Mouse (Mus musculus): Measurements from ENCODE around the gene Vamp8. TPM values are rescaled to one million over a fixed set of nuclear protein-coding genes. Genes with fewer than 3 reads are reported as not detected.
A peak's percentile ranks its signal among the peaks of the same experiment; 100 is the strongest.

The Vamp8 gene
- polyA plus RNA-seq, 1 experiment from 2014 or later: 244 TPM

- H3K4me1 ChIP-seq (ENCODE audit: control insufficient read depth, insufficient read depth, low read length): no peaks in the 10 kb centered on the region
- no peak for ATAC-seq (ENCODE audit: insufficient read depth, low FRiP score)
- no peaks in the 10 kb centered on the region for H3K9me3 ChIP-seq (replicated peaks; ENCODE audit: control insufficient read depth, low read length)
- H3K9ac ChIP-seq (ENCODE audit: low read length): no peak overlapping the region
- no peak overlapping the region for H3K4me2 ChIP-seq (ENCODE audit: low read depth, low read length)
- 91% methylated on average over 11 of the region's 11 CpGs for WGBS
- H3K27me3 ChIP-seq (ENCODE audit: control insufficient read depth, insufficient read depth, low read length): no peaks in the 10 kb centered on the region
- H3K4me3 ChIP-seq (replicated peaks; ENCODE audit: low read length): no peak overlapping the region
- peaks cover 28% of the 10 kb centered on the region for H3K36me3 ChIP-seq (ENCODE audit: control insufficient read depth, insufficient read depth, low read length)
- H3K27ac ChIP-seq (ENCODE audit: low read length): no peak overlapping the region
Observed at GRCm38 (mm10) chr6:72425646-72426045, 35.1 kb upstream of the Vamp8 start.

- H3K27me3 ChIP-seq (ENCODE audit: control insufficient read depth, insufficient read depth, low read length): no peaks in the 10 kb centered on the region
- ATAC-seq (ENCODE audit: insufficient read depth, low FRiP score): no peak
- H3K4me3 ChIP-seq (replicated peaks; ENCODE audit: low read length): no peak overlapping the region
- peaks cover 29% of the 10 kb centered on the region for H3K36me3 ChIP-seq (ENCODE audit: control insufficient read depth, insufficient read depth, low read length)
- peaks cover 5% of the 10 kb centered on the region for H3K4me1 ChIP-seq (ENCODE audit: control insufficient read depth, insufficient read depth, low read length)
- H3K27ac ChIP-seq (ENCODE audit: low read length): no peak overlapping the region
- no peak overlapping the region for H3K9ac ChIP-seq (ENCODE audit: low read length)
- no peak overlapping the region for H3K4me2 ChIP-seq (ENCODE audit: low read depth, low read length)
- H3K9me3 ChIP-seq (replicated peaks; ENCODE audit: control insufficient read depth, low read length): no peaks in the 10 kb centered on the region
- WGBS: 85% methylated on average over 10 of the region's 10 CpGs
Observed at GRCm38 (mm10) chr6:72420901-72421300, 30.4 kb upstream of the Vamp8 start.

DNA sequence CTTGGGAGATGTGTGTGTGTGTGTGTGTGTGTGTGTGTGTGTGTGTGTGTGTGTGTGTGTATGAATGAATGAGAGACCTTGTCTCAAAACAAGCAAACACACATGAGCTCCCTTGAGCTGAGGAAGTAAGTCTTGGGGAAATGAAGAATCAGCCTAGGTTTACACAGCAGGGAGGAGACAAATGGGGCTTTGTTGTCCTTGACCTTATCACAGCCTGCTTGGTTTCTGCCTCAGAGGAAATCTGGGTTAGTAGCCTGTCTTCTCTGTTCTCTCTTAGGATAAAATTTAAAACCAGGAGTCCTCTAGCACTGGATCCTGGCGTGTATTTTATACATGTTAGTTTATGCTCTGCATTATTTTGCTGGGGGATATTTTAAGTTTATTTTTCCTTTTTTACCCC lies 29.3 kb upstream of the Vamp8 start:
- Histone ChIP-seq H3K9me3 (replicated peaks; ENCODE audit: control insufficient read depth, low read length) (no peaks in the 10 kb centered on the region), H3K27ac (ENCODE audit: low read length) (no peak overlapping the region), H3K4me2 (ENCODE audit: low read depth, low read length) (no peak overlapping the region), H3K27me3 (ENCODE audit: control insufficient read depth, insufficient read depth, low read length) (no peaks in the 10 kb centered on the region), H3K36me3 (ENCODE audit: control insufficient read depth, insufficient read depth, low read length) (peaks cover 24% of the 10 kb centered on the region), H3K4me3 (replicated peaks; ENCODE audit: low read length) (no peak overlapping the region), H3K4me1 (ENCODE audit: control insufficient read depth, insufficient read depth, low read length) (peaks cover 14% of the 10 kb centered on the region), H3K9ac (ENCODE audit: low read length) (no peak overlapping the region)
- no peak for ATAC-seq (ENCODE audit: insufficient read depth, low FRiP score)
- WGBS: 79% methylated on average over 1 of the region's 1 CpGs

- 90% methylated on average over 4 of the region's 4 CpGs for WGBS
- Histone ChIP-seq H3K9ac (ENCODE audit: low read length) (no peak overlapping the region), H3K27ac (ENCODE audit: low read length) (no peak overlapping the region), H3K9me3 (replicated peaks; ENCODE audit: control insufficient read depth, low read length) (no peaks in the 10 kb centered on the region), H3K4me3 (replicated peaks; ENCODE audit: low read length) (no peak overlapping the region), H3K36me3 (ENCODE audit: control insufficient read depth, insufficient read depth, low read length) (peaks cover 8% of the 10 kb centered on the region), H3K4me1 (ENCODE audit: control insufficient read depth, insufficient read depth, low read length) (peaks cover 15% of the 10 kb centered on the region), H3K4me2 (ENCODE audit: low read depth, low read length) (no peak overlapping the region), H3K27me3 (ENCODE audit: control insufficient read depth, insufficient read depth, low read length) (no peaks in the 10 kb centered on the region)
- ATAC-seq (ENCODE audit: insufficient read depth, low FRiP score): no peak
Observed at GRCm38 (mm10) chr6:72418279-72418678, 27.8 kb upstream of the Vamp8 start.

GRCm38 (mm10) chr6:72415964-72416772 lies 25.7 kb upstream of the Vamp8 start:
- no peak for ATAC-seq (ENCODE audit: insufficient read depth, low FRiP score)
- H3K27ac ChIP-seq (ENCODE audit: low read length): no peak overlapping the region
- WGBS: 64% methylated on average over 7 of the region's 7 CpGs
- 0 out of 2 replicates have a peak overlapping the region, but pooled peaks have one; percentile 75 for H3K4me2 ChIP-seq (ENCODE audit: low read depth, low read length)
- no peaks in the 10 kb centered on the region for H3K9me3 ChIP-seq (replicated peaks; ENCODE audit: control insufficient read depth, low read length)
- no peaks in the 10 kb centered on the region for H3K27me3 ChIP-seq (ENCODE audit: control insufficient read depth, insufficient read depth, low read length)
- H3K36me3 ChIP-seq (ENCODE audit: control insufficient read depth, insufficient read depth, low read length): peaks cover 6% of the 10 kb centered on the region; the same call in 1 of the 2 replicates
- H3K4me1 ChIP-seq (ENCODE audit: control insufficient read depth, insufficient read depth, low read length): peaks cover 15% of the 10 kb centered on the region
- no peak overlapping the region for H3K4me3 ChIP-seq (replicated peaks; ENCODE audit: low read length)
- H3K9ac ChIP-seq (ENCODE audit: low read length): peak overlapping the region; percentile 37; the same call in 1 of the 2 replicates

GRCm38 (mm10) chr6:72415181-72415580 lies 24.7 kb upstream of the Vamp8 start:
- Histone ChIP-seq H3K4me3 (replicated peaks; ENCODE audit: low read length) (peak overlapping the region; percentile 93), H3K27me3 (ENCODE audit: control insufficient read depth, insufficient read depth, low read length) (no peaks in the 10 kb centered on the region), H3K9ac (ENCODE audit: low read length) (peak overlapping the region; percentile 95), H3K4me2 (ENCODE audit: low read depth, low read length) (peak overlapping the region; percentile 75), H3K4me1 (ENCODE audit: control insufficient read depth, insufficient read depth, low read length) (peaks cover 15% of the 10 kb centered on the region), H3K9me3 (replicated peaks; ENCODE audit: control insufficient read depth, low read length) (no peaks in the 10 kb centered on the region), H3K27ac (ENCODE audit: low read length) (no peak overlapping the region), H3K36me3 (ENCODE audit: control insufficient read depth, insufficient read depth, low read length) (peaks cover 6% of the 10 kb centered on the region; the same call in 1 of the 2 replicates)
- WGBS: 81% methylated on average over 5 of the region's 5 CpGs
- no peak for ATAC-seq (ENCODE audit: insufficient read depth, low FRiP score)

- Histone ChIP-seq H3K36me3 (ENCODE audit: control insufficient read depth, insufficient read depth, low read length) (peaks cover 6% of the 10 kb centered on the region; the same call in 1 of the 2 replicates), H3K27ac (ENCODE audit: low read length) (peak within 1 kb of the TSS; percentile 73), H3K27me3 (ENCODE audit: control insufficient read depth, insufficient read depth, low read length) (no peaks in the 10 kb centered on the region), H3K9me3 (replicated peaks; ENCODE audit: control insufficient read depth, low read length) (no peaks in the 10 kb centered on the region), H3K4me1 (ENCODE audit: control insufficient read depth, insufficient read depth, low read length) (peaks cover 15% of the 10 kb centered on the region), H3K9ac (ENCODE audit: low read length) (peak within 1 kb of the TSS; percentile 95), H3K4me3 (replicated peaks; ENCODE audit: low read length) (peak within 1 kb of the TSS; percentile 93), H3K4me2 (ENCODE audit: low read depth, low read length) (peak within 1 kb of the TSS; percentile 75)
- peak; percentile 96 for ATAC-seq (ENCODE audit: insufficient read depth, low FRiP score)
- WGBS: under 1% methylated on average over 33 of the region's 33 CpGs
Observed at GRCm38 (mm10) chr6:72414076-72414756, 23.7 kb upstream of the Vamp8 start, which contains the start of gene Ggcx. Gene Ggcx (plus strand): TSS chr6:72414308.

DNA sequence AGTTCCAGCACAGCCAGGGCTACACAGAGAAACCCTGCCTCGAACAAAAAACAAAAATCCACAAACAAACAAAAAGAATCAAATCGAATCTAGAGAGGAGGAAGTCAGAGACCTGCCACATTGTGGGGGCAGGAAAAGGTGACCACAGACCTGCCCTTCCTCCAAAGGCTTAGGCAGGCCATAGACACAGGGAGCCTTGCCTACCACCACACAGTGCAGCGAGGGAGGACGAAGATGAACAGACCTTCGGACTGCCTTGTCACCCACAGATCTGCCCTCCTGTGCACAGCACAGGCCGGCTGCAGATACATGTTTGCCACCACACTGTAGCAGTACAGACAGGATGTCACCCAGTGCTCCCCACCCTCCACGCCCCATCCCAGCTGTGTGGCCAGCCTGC lies 20.0 kb upstream of the Vamp8 start:
- H3K4me1 ChIP-seq (ENCODE audit: control insufficient read depth, insufficient read depth, low read length): peaks cover 7% of the 10 kb centered on the region
- H3K4me3 ChIP-seq (replicated peaks; ENCODE audit: low read length): no peak overlapping the region
- 76% methylated on average over 7 of the region's 7 CpGs for WGBS

DNA sequence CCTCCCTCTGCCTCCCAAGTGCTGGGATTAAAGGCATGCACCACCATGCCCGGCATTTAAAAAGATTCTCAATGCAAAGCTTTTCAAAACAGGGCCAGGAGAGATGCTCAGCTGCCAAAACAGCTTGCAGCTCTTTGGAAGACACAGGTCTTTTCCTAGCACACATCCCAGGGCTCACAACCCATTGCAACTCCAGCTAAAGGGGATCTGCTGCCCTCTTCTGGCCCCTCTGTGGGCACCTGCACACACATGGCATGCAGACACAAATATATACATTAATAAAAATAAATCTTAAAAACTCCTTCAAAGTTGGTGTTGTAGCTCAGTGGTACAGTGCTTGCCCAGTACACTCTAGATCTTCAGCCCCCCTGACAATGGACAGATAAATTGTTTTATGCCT lies 19.5 kb upstream of the Vamp8 start:
- H3K4me2 ChIP-seq (ENCODE audit: low read depth, low read length): no peak overlapping the region
- H3K4me3 ChIP-seq (replicated peaks; ENCODE audit: low read length): no peak overlapping the region
- no peaks in the 10 kb centered on the region for H3K36me3 ChIP-seq (ENCODE audit: control insufficient read depth, insufficient read depth, low read length)
- H3K4me1 ChIP-seq (ENCODE audit: control insufficient read depth, insufficient read depth, low read length): peaks cover 3% of the 10 kb centered on the region
- H3K9ac ChIP-seq (ENCODE audit: low read length): no peak overlapping the region
- ATAC-seq (ENCODE audit: insufficient read depth, low FRiP score): no peak
- H3K9me3 ChIP-seq (replicated peaks; ENCODE audit: control insufficient read depth, low read length): no peaks in the 10 kb centered on the region
- H3K27ac ChIP-seq (ENCODE audit: low read length): no peak overlapping the region
- H3K27me3 ChIP-seq (ENCODE audit: control insufficient read depth, insufficient read depth, low read length): no peaks in the 10 kb centered on the region
- 28% methylated on average over 1 of the region's 1 CpGs for WGBS

More for the DNA sequence above, 20.0 kb upstream of the Vamp8 start:
- no peaks in the 10 kb centered on the region for H3K36me3 ChIP-seq (ENCODE audit: control insufficient read depth, insufficient read depth, low read length)
- H3K27ac ChIP-seq (ENCODE audit: low read length): no peak overlapping the region
- H3K4me2 ChIP-seq (ENCODE audit: low read depth, low read length): no peak overlapping the region
- ATAC-seq (ENCODE audit: insufficient read depth, low FRiP score): no peak
- no peak overlapping the region; the same call in 1 of the 2 replicates for H3K9ac ChIP-seq (ENCODE audit: low read length)
- H3K9me3 ChIP-seq (replicated peaks; ENCODE audit: control insufficient read depth, low read length): no peaks in the 10 kb centered on the region
- no peaks in the 10 kb centered on the region for H3K27me3 ChIP-seq (ENCODE audit: control insufficient read depth, insufficient read depth, low read length)

All from stomach, embryonic 16.5 days (tissue).